Mouse (Mus musculus) macrophage (primary cell): ENCODE data around the gene Bpifb3. TPM values are rescaled to one million over a fixed set of nuclear protein-coding genes. Genes with fewer than 3 reads are reported as not detected.

ENCODE experiments used
- H3K27ac ChIP-seq: fragments of 350-480 bp; formaldehyde crosslinking; 2 replicates; pipeline ENCODE4 v1.9.0; 2021
- H3K36me3 ChIP-seq: fragments of 350-480 bp; formaldehyde crosslinking; 2 replicates; pipeline ENCODE4 v1.9.0; 2021; ENCODE audit errors: inconsistent target
- H3K4me3 ChIP-seq: fragments of 350-480 bp; formaldehyde crosslinking; 2 replicates; pipeline ENCODE4 v1.9.0; 2021; ENCODE audit errors: inconsistent target
- H3K79me2 ChIP-seq: fragments of 350-480 bp; formaldehyde crosslinking; 2 replicates; pipeline ENCODE4 v1.9.0; 2021; ENCODE audit errors: inconsistent target
- WGBS: methylation state at CpG from one replicate; pipeline ENCODE4 v1.1.7; 2026; ENCODE audit warnings: inconsistent platforms; ENCODE audit not compliant: missing documents; 5-methylcytosine and 5-hydroxymethylcytosine counted together
- polyA plus RNA-seq: library from polyadenylated mRNA; stranded (reverse); fragments of 250-400 nt; gene quantifications from 3 replicates; pipeline ENCODE4 v1.2.4, GENCODE M21; 2018; ENCODE audit warnings: inconsistent platforms
- total RNA-seq, 78 experiments: library from RNA; depleted of rRNA; stranded (reverse); fragments of 250-400 nt; gene quantifications; 1 replicate in 9 of 78; 2 replicates in 24 of 78; 3 replicates in 43 of 78; 4 replicates in 2 of 78; pipeline ENCODE4 v1.2.4; 2018; ENCODE audit warnings: inconsistent platforms in 56 of 78

Gene Bpifb3
- total RNA-seq (2018; cell fraction: chromatin; rRNA removed), result not detected
- total RNA-seq (2018; cell fraction: cytosol; rRNA removed), result not detected
- not detected for total RNA-seq (2018; cell fraction: nucleus; rRNA removed)
- polyA plus RNA-seq, result not detected in 3 replicates

DNA sequence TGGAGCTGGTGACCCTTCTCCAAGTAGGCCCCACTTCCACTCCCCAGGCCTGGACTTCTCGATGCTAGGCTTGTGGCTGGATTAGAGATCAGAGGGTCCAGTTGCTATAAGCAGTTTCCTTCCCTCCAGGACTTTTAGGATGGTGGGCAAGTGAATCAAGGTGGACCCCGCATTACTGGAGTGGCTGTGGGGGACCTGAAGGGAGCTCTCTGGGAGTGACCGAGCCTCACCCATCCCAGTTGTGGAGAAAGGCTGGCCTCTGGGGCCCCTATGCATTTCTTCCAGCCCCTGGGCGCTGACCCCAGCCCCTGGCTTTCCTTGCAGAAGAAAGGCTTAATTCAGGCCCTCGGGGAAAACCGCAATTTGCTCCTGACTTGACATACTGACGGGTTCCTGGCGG is at the start of gene Bpifb3:
Gene Bpifb3, plus strand, starts transcription at position 301 of the 400 bp plus-strand sequence.
- no peaks in the 10 kb centered on the region for H3K36me3 ChIP-seq
- H3K79me2 ChIP-seq, result no peaks in the 10 kb centered on the region
- H3K4me3 ChIP-seq, result no peak within 1 kb of the TSS
- H3K27ac ChIP-seq, result no peak within 1 kb of the TSS
- WGBS, result 91% methylated on average over 8 of the region's 8 CpGs

DNA sequence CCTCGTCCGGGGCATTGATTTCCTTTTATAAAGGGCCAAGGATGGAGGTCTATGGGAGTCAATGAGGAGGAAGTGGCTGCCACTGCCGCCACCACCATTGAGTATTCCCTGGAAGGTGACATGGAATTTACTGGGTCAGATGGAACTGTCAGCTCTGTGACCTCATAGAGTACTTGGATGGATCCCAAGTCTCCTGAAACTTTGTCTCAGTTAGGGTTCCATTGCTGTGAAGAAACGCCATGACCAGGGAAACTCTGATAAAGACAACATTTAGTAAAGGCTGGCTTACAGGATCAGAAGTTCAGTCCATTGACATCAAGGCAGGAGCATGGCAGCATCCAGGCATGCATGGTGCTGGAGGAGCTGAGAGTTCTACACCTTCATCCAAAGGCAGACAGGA is 47.0 kb upstream of the Bpifb3 start, which contains the start of gene Sun5:
Gene Sun5, minus strand, starts transcription at position 101 of the 400 bp plus-strand sequence.
- Histone ChIP-seq H3K4me3 (no peak within 1 kb of the TSS), H3K27ac (no peak within 1 kb of the TSS), H3K36me3 (no peaks in the 10 kb centered on the region), H3K79me2 (no peaks in the 10 kb centered on the region)
- 92% methylated on average over 4 of the region's 4 CpGs for WGBS

DNA sequence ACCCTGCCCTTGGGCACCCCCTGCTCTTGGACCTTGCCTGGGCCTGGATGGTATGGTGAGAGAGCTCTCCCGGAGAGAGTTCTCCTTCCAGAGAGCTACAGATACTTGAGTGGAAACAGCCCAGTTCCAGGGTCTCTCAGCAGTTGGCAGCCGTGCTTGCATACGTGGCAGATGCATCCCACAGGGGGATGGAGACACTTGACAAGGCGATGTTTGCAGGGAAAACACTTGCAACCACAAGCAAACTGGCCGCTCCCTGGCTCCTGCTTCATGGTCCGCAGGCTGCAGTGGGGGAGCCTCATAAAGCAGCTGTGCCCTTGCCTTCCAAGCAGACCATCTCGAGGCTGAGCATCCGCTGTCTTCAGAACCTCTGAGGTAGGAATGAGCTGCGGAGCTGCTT is 43.3 kb upstream of the Bpifb3 start, which contains the start of gene Bpifb2:
Gene Bpifb2, plus strand, starts transcription at position 301 of the 400 bp plus-strand sequence.
- WGBS, result 82% methylated on average over 9 of the region's 9 CpGs

DNA sequence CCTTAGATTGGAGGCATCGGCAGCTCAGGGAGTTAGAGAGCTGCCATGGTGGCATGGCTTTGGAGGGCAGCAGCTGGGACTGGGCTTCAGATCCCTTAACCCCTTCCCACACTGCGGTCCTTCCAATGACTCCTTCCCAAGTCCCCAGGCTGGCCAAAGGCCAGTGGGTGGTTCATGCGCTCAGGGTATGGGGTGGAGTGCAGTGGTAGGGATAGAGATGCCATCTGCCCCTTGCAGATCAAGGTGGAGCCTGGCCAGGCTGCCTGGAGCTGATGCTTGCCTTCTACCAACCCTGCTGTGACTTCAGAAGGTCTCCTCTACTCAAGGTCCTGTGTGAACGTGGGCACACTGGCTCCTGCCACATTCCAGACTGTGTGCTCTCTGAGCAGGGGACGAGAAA is 18.9 kb upstream of the Bpifb3 start:
- no peak overlapping the region for H3K4me3 ChIP-seq
- WGBS, result 92% methylated on average over 5 of the region's 5 CpGs
- no peak overlapping the region for H3K27ac ChIP-seq
- no peaks in the 10 kb centered on the region for H3K36me3 ChIP-seq
- no peaks in the 10 kb centered on the region for H3K79me2 ChIP-seq

More for the DNA sequence above, 43.3 kb upstream of the Bpifb3 start, which contains the start of gene Bpifb2:
- H3K79me2 ChIP-seq, result no peaks in the 10 kb centered on the region
- H3K36me3 ChIP-seq, result no peaks in the 10 kb centered on the region
- no peak within 1 kb of the TSS for H3K27ac ChIP-seq
- H3K4me3 ChIP-seq, result no peak within 1 kb of the TSS

DNA sequence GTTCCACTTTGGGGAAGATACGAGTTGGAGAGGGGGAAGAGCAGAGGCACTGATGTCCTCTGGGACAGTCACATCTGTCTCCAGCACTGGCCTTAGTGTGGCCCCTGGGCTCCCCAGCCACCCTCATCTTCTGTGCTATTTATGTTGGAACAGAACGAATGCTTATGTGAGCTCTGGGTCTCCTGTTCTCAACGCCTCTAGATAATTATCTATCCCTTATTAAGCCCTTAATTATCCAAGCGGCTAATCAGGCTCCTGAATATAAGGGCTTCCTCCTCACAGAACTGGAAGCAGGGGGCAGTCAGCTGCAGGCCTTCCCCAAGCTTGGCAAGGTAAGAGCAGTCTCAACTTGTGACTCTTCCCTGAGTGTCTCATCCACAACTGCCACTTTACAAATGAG is 17.9 kb upstream of the Bpifb3 start, which contains the start of gene Bpifb6:
Gene Bpifb6, plus strand, starts transcription at position 301 of the 400 bp plus-strand sequence.
- Histone ChIP-seq H3K4me3 (no peak within 1 kb of the TSS), H3K36me3 (no peaks in the 10 kb centered on the region), H3K27ac (no peak within 1 kb of the TSS), H3K79me2 (no peaks in the 10 kb centered on the region)
- 88% methylated on average over 4 of the region's 4 CpGs for WGBS

DNA sequence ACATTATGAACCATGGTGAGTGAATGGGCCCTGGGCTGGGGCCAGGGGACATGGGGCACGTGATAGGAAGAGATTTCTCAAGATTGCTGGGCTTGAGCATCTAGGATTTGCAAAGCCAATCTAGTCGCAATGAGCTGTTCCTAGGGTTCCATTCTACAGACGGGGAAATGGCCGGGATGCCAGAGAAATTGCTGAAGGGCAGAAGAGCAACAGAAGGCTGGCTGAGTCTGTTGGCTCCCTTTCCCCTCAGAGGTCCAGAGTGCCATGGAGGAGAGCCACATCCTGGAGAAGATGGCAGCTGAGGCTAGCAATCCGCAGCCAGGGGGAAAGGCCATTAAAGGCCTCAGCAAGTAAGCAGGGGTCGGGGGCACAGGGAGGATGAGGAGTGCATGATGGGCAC is 15.3 kb upstream of the Bpifb3 start:
- Histone ChIP-seq H3K27ac (no peak overlapping the region), H3K79me2 (no peaks in the 10 kb centered on the region), H3K36me3 (no peaks in the 10 kb centered on the region), H3K4me3 (no peak overlapping the region)
- WGBS, result 77% methylated on average over 6 of the region's 6 CpGs

DNA sequence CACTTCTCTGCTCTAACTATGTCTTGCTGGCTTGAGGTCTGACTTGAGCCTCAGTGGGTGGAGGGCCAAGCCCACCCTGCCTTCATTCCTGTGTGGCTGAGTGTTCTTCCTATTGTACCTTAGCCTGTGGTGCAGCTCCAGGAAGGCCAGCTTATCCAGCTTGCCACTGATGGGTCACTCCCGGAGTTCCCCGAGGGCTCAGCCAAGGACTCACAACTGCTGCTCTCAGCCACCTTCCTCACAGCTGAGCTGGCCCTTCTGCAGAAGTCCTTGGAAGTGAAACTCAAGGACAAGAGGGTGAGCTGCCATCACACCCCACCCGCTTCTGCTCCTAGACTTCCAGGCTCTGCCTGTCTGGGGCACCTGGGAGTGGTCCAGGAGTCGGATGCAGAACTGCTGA is 11.4 kb upstream of the Bpifb3 start:
- no peak overlapping the region for H3K4me3 ChIP-seq
- H3K79me2 ChIP-seq, result no peaks in the 10 kb centered on the region
- WGBS, result 89% methylated on average over 4 of the region's 4 CpGs
- H3K27ac ChIP-seq, result no peak overlapping the region
- H3K36me3 ChIP-seq, result no peaks in the 10 kb centered on the region

DNA sequence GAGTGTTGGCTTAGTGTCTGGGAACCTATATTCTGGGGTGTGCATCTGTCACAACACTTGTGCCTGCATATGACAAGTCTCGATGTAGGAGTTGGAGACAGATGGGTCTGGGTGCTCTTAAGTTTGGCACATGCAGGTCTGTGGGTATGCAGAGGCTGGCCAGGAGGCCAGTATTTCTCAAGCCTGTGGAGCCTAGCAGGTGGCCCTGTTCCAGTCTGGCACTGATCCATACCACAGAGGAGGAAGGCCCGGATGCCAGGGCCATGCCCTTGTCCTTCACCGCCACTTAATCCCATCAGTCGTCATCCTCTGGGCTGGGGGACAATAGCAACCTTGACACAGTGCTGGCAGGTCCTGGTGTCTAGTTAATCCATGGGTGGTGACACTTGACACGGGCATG is 3.9 kb upstream of the Bpifb3 start:
- H3K27ac ChIP-seq, result no peak overlapping the region
- 13% methylated on average over 5 of the region's 5 CpGs for WGBS
- no peak overlapping the region for H3K4me3 ChIP-seq
- H3K36me3 ChIP-seq, result no peaks in the 10 kb centered on the region
- H3K79me2 ChIP-seq, result no peaks in the 10 kb centered on the region

DNA sequence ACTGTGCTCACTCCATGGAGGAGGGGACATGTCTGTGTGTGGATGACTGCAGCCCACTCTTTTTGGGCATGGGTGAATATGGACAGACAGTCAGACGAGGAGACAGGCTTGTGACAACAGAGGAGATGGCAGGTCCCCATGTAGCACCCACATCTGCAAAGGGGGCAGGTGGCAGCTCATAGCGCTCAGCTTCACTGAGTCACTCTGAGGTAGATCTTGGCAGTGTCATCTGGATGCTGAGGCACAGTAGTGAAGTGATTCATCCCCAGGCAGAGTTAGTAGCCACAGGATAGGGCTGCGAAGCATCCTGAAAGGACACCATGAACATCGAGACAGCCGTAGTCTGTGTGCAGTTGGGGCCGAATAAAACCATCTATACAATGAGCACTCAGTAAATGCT is 3.2 kb downstream of the Bpifb3 start:
- 84% methylated on average over 6 of the region's 6 CpGs for WGBS
- Histone ChIP-seq H3K36me3 (no peaks in the 10 kb centered on the region), H3K4me3 (no peak overlapping the region), H3K79me2 (no peaks in the 10 kb centered on the region), H3K27ac (no peak overlapping the region)

DNA sequence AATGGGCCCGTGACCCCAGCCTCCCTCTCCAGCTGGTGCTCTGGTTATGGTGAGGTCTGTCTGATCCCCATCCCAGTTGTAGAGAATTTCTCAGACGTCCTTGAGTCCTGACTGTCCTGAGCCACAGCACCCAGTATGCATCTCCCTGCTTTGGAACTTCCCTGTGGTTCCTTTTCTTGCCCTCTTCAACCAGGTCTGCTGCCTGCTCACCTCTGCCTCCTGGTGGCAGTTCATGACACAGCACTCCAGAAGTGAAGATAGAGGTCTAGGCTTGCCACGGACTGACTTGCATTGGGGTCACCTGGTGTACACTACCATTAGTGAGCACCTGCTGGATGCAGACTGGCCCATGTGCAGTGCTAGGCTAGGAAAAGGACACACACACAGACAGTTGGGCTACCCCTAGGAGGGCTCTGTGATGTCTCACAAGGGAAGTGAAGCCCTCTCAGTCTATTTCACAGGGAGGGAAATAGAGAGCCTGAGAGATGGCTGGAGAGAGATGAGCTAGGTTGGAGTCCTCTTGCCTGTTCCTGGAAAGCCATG is 11.9 kb downstream of the Bpifb3 start:
- 41% methylated on average over 3 of the region's 3 CpGs for WGBS
- H3K4me3 ChIP-seq, result no peak overlapping the region
- no peaks in the 10 kb centered on the region for H3K36me3 ChIP-seq
- no peaks in the 10 kb centered on the region for H3K79me2 ChIP-seq
- no peak overlapping the region for H3K27ac ChIP-seq

DNA sequence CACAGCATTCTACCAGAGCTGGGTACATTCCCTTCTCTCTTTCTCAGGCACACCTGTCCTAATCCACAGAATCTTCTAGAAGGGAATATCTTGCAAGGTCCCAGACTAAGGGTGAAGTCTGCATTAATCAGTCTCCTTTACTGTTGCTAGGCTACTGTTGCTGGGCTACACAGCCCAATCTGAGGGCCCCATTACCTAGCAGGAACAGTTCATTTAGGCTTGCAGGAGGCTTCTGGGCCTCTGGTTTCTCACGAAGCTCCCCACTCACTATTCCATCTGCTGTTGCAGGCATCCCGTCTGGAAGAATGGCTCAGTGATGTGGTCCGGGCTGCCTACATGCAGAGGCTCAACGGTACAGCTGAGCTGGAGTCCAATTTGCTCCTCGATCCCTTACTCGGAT is 13.1 kb downstream of the Bpifb3 start:
- 89% methylated on average over 6 of the region's 6 CpGs for whole genome bisulfite sequencing
- Histone ChIP-seq H3K79me2 (no peaks in the 10 kb centered on the region), H3K27ac (no peak overlapping the region), H3K4me3 (no peak overlapping the region), H3K36me3 (no peaks in the 10 kb centered on the region)

DNA sequence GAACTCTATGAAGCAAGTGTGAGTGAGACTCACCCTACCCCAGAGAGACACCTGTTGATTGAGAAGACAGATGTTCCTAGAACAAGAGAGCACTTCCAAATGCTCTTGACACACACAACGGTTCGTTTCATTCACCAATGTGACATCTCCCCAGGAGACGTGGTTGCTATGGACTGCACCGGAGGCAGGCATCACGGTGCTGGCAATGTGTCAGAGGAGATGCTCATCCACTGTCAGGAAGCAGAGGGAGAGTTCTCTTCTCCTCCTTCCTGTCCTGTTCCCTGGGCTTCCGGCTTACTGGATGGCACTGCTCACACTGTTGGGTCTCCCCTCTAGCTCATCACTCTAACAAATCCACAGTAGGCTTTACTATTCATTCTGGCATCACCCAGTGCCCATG is 15.3 kb downstream of the Bpifb3 start:
- no peak overlapping the region for H3K4me3 ChIP-seq
- no peaks in the 10 kb centered on the region for H3K79me2 ChIP-seq
- no peak overlapping the region for H3K27ac ChIP-seq
- H3K36me3 ChIP-seq, result no peaks in the 10 kb centered on the region
- 86% methylated on average over 6 of the region's 6 CpGs for WGBS

DNA sequence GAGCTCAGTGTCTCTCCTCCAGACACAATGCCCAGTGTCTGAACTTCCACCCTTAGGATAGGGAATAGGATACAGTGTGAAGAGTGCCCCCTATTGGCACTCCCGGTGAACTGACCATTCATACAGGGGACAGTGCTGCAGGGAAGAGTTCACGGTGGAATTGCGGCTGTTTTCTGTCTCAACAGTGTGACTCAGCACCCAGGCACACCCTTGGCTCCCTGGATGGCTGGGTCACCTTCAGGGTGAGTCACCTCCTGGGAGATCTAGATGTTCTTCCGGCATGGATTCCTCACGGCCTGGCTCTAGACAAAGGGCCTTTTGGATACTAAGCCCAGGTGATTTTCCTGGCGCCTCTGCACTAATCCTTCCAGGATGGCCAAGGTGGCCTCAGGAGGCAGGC is 17.3 kb downstream of the Bpifb3 start:
- no peak overlapping the region for H3K4me3 ChIP-seq
- WGBS, result 86% methylated on average over 6 of the region's 6 CpGs
- no peaks in the 10 kb centered on the region for H3K36me3 ChIP-seq
- no peaks in the 10 kb centered on the region for H3K79me2 ChIP-seq
- no peak overlapping the region for H3K27ac ChIP-seq

DNA sequence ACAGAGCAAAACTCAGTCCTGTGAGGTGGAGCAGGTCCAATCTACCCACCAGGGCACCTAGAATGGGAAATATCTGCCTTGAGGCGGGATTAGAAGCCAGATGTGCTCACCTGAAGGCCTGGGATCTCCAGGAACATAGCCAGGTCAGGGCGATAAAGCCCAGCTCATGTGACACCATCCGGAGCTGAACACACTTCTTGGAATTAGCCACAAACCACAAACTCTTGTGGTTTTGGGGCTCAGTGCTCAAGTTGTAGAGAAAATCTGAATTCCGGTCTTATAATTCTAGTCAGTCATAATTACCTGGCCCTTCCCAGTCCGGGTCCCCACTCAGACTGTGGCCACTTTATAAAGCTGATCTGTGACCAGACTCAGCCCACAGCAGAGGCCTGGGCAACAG is 19.8 kb downstream of the Bpifb3 start, which contains the start of gene Bpifb4:
Gene Bpifb4, plus strand, starts transcription at position 370 of the 400 bp plus-strand sequence.
- WGBS, result 3% methylated on average over 5 of the region's 5 CpGs

DNA sequence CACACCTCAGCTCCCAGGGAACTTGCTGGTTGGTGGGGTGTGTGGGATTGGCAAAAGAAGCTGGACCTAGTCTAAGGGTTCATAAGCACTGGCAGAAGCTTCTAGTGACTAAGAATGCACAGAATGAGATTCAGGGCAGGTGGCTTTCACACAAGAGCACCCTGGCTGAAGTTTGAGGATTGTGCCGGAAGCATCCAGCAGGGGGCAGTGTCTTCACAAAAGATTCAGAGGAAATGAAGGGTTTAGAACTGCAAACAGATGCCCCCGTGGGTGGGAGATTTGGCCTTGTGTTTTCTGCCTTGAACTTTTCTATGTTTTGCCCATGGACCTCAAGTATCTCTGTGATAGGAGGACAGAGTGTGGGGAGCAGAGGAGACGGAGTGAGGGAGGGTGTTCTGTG is 25.5 kb downstream of the Bpifb3 start:
- no peaks in the 10 kb centered on the region for H3K79me2 ChIP-seq
- no peaks in the 10 kb centered on the region for H3K36me3 ChIP-seq
- 29% methylated on average over 3 of the region's 3 CpGs for WGBS
- H3K27ac ChIP-seq, result no peak overlapping the region
- no peak overlapping the region for H3K4me3 ChIP-seq

More for the DNA sequence above, 19.8 kb downstream of the Bpifb3 start, which contains the start of gene Bpifb4:
- Histone ChIP-seq H3K4me3 (no peak within 1 kb of the TSS), H3K36me3 (no peaks in the 10 kb centered on the region), H3K27ac (no peak within 1 kb of the TSS), H3K79me2 (no peaks in the 10 kb centered on the region)

DNA sequence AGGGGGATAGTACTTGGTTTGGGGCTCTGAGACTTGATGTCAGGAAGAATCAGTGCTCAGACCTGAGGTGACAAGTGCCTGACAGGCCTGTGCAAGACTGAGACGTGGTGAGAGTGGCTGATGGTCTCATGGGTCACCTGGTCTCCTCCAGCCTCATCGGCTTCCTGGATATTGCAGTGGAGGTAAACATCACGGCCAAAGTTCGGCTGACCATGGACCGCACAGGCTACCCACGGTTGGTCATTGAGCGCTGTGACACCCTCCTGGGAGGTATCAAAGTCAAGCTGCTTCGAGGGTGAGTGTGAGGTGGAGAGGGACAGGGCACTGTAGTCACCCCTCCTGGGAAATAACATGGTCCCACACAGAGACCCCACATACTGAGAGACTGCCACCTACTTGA is 26.5 kb downstream of the Bpifb3 start:
- no peak overlapping the region for H3K4me3 ChIP-seq
- 71% methylated on average over 8 of the region's 8 CpGs for WGBS
- H3K27ac ChIP-seq, result no peak overlapping the region
- H3K79me2 ChIP-seq, result no peaks in the 10 kb centered on the region
- no peaks in the 10 kb centered on the region for H3K36me3 ChIP-seq
